Mouse (Mus musculus): ENCODE results near the gene Lima1. TPM values are rescaled to one million over a fixed set of nuclear protein-coding genes. Genes with fewer than 3 reads are reported as not detected.
"Not testable (repeated sequence)": the region's sequence is repeated elsewhere in the genome, so short reads cannot be mapped to it uniquely, and the experiment has no call there.

Gene Lima1
- polyA plus RNA-seq, 2 experiments from 2014 or later = 3.0 to 3.6 TPM

GRCm38 (mm10) chr15:99833648-99834454 is 41.4 kb downstream of the Lima1 start:
- no peak for ATAC-seq

GRCm38 (mm10) chr15:99831535-99831934 is 43.7 kb downstream of the Lima1 start:
- ATAC-seq = no peak

GRCm38 (mm10) chr15:99828061-99828460 is 47.2 kb downstream of the Lima1 start:
- ATAC-seq = no peak

GRCm38 (mm10) chr15:99826210-99826888 is 48.9 kb downstream of the Lima1 start:
- ATAC-seq = no peak

DNA sequence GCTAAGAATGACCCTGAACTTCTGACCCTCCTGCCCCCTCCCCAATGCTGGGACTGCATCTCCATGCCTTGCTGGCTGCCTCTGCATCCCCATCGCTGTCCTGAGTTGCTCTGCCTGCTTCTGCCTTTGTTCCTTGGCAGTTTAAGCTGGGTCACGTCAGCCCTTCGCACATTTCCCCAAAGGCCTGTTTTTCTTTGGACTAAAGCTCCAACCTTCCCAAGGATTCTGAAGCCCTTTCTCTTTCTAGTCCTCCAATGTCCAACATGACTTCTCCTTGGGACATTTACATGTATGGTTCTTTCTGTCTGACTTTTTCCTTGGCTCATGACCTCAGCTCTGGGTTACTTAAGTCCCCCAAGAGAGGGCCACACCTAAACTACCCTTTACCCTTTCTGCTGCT is 50.0 kb downstream of the Lima1 start:
- no peak for ATAC-seq

DNA sequence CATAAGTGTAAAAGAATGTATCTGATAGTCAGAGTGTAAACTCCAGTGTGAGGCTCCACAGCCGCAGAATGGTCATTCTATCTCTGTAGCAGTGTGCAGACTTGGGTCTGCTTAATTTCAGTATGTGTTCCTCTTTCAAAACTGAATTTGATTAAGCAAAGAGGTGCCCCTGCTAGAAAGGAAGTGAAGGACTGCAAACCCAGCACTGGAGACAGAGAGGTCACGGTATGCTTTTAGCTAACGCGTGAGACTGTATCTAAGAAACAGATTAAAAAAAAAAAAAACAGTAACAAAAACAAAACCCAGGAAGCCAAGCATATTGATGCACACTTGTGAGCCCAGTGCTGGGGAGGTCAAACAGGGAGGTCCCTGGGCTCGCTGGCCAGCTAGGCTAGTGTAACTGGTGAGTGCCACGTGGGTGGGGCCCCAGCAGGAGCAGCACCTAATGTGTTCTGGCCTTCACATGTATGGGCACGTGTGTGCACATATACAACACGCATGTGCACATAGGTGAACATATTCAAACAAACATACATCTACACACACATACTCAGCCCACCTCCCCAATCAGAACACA is 51.8 kb downstream of the Lima1 start:
- ATAC-seq = no peak

DNA sequence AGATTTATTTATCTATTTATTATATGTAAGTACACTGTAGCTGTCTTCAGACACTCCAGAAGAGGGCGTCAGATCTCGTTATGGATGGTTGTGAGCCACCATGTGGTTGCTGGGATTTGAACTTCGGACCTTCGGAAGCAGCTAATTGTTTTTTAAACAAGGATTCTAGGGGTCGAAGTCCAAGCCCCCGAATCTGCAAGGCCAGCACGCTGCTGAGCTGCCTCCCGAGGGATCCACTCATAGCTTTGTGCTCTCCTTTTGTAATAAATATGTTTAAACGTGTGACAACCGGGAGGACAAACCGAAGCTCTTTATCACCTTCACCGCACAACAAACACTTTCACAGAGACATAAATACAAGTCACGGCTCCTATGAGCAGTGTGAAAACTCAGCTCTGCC is 52.8 kb downstream of the Lima1 start:
- not testable (repeated sequence) for ATAC-seq

- ATAC-seq = no peak
These were observed 55.5 kb downstream of the Lima1 start for GRCm38 (mm10) chr15:99819621-99820279.

GRCm38 (mm10) chr15:99819109-99819440 is 56.2 kb downstream of the Lima1 start:
- no peak for ATAC-seq

DNA sequence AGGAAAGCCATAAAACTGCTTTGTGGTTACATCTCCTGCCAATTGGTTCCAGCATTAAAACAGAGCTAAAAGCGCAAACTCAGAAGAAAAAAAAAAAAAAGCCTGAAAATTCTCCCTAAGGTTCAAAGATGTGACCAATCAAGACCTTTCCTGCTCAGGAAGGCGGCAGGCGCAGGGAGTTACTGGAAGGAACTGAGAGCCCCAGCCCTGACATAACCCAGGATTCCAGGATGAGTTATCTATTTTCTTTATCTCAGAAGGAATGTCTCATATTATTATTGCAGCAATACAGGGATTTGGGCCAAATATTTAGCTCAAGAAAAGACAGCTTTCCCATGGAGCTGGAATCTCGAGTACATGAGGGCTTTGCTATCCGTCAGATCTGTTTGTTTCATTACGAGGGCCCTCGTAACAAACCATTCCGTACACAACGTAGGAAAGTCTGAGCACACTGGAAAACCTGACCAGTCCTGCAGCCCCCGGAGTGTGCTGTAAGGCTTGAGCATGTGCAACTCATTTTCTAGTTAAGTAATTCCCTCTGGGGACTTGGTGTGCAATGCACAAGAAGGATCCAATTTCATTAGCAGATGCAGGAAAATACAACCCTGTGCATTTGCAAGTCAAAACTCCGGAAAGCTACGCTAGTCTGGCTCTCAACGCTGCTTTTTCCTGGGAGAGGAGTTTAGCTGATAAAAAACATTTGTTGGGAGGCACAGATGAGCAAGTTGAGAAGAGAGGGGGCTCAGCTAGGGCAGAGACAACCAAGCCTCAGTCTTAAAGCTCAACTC is 56.7 kb downstream of the Lima1 start:
- no peak for ATAC-seq

DNA sequence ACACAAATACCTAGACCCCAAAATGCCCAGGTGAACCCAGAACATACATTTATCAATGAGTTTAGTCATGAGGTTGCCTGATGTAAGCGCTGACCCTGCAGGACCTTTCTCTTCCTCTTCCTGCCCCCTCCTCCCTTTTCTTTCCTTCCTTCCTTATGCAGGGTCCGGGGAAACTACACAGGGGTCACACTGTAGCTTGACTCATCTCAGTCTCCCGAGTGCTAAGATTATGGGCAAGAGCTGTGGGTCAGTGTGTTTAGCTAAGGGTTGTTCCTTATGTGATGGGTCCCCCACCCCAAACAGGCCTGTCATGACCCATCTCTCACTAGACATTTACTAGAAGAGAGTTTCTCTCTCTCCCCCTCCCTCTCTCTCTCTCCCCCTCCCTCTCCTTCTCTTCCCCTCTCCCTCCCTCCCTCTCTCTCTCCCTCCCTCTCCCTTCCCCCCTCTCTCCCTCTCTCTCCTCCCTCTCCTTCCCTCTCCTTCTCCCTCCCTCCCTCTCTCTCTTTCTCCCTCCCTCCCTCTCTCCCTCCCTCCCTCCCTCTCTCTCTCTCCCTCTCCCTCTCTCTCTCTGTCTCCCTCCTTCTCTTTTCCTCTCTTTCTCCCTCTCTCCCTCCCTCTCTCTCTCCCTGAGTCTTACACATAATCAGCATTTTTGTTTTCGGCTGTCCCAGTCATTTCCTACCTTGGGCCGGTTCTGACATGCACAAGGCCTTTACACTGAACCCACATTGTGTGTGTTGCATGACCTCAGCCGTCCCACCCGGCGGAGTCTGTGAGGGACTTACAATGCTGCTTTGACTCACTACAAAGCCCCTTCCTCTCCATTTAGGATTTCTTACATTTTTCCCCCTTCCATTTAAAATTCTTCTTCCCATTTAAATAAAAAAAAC is 57.7 kb downstream of the Lima1 start:
- ATAC-seq = no peak

DNA sequence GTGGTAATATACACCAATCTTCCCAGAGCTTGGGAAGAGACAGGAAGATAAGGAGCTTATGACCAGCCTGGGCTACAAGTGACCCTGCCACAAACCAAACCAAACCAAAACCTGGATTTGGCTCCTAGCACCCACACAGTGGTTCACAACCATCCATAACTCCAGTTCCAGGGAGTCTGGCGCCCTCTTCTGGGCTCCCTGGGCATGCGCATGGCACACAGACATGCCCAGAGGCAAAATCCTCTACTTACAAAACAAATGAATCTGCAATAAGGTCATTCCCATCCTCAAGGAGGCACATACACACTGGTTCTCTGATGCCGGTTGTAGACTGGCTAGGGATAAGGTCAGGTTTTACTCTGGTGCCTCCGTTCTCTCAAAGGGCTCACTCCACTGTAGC is 59.3 kb downstream of the Lima1 start:
- no peak for ATAC-seq

GRCm38 (mm10) chr15:99814554-99815260 is 60.5 kb downstream of the Lima1 start:
- no peak for ATAC-seq

- no peak for ATAC-seq
These were observed 61.6 kb downstream of the Lima1 start for GRCm38 (mm10) chr15:99813639-99814038.

DNA sequence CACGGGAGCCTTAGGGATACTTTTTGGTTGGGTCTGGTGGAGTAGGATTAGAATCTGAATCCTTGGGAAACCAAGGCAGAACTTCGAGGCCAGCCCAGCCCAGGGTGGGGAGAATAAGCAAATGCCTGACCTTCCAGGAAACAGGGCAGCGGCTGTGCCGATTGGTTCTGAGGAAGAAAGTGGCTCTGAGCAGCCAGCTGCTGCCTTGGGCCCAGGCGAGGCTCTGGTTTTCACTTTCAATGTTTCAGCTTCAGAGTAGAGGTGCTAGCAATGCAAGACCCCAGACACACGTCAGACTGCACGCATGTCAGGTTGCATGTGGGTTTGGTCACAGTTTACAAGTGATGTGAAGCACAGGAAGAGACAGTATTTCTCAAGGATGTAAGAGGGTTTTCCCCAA is 63.2 kb downstream of the Lima1 start:
- ATAC-seq = peak; percentile 32

DNA sequence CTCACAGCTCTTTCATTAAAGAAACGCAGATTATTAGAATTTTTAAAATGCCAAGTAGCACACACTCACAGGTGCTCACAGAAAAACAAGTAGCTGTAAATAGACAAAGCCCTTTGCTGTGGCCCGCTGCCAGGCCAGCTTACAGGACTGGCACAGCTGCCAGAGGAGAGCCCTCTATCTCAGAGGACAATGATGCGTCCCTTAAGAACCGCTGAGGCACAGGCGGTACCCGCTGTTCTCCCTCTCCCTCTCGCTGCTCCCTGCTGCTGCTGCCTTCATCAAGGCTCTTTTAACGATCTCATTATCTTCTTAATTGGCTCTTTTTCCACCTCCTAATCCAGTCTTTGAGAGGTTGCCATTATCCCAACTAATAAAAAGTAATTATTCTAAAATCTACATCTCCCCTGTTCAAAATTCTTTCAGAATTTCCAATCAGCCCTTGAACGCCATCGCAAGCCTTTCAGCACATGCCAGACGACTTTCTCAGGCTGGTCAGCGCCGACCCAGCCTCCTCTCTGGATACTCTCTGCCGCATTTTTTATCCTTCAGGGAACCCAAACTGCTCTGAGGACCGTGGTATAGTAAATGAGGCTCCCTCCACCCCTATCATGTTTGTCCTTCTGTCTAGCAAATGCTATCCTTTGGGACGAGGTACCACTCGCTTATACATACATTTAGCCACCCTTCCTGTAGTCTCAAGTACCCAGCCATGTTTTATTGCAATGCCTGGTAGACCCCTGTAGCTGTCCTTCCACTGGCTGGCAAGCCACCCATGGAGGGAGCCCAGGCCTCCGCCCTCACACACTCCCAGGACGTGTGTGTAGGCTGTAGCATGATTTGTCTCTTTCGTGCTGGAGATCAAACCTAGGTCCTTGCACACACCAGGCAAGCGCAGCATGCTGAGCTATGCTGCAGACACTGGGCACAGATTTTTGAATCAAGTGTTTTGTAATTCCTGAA is 67.2 kb downstream of the Lima1 start:
- no peak for ATAC-seq

DNA sequence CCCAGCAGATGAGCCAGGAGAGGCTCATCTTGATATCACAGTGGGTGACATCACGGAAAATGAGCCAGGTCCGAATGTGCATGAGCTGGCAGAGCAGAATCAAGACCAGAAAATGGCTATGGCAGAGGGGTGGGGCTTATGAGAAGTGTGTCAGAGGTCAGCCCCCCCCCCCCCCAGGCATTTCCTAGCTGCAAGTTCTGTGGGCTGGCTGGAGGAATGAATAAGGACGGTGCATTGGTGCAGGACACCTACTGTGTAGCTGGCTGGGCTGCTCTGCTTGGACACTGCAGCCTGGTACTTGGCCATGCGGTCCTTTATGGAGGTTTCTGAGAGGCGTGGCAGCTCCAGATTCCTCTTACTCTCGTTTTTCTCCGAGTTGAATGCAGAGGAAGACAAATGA is 69.1 kb downstream of the Lima1 start:
- ATAC-seq = no peak

DNA sequence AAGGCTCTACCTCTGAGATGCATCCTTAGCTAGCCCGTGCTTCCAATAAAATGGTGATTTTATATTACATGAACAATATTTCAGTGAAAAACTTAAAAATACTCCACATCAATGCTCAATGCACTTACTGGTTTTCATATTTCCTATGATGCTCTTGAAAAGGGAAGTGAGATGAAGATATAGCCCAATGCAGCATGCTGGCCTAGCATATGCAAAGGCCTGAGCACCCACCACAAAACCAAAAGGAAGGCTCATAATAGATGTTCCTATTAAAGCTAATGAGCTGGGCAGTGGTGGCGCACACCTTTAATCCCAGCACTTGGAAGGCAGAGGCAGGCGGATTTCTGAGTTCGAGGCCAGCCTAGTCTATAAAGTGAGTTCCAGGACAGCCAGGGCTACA is 69.6 kb downstream of the Lima1 start:
- no peak for ATAC-seq

DNA sequence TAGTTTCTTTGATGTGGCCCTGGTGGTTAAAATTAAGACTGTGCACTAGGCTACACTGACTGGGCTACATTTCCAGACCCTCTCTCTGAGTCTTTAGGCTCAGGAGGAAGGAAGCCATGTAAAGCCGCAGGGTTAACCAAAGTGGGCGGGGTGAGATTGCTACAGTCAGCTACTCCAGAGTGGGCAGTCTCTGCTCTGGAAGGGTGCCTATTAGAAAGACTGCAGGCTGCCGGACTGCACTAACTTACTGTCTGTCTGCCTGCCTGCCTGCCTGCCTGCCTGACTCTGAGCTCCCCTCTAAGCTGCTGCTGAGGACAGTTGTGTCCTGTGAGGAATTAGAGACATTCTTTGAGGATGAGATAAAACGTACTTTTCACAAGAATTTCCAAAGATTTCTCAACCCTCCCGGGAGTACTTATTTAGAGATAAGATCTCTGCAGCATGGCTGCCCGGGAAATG is 72.0 kb downstream of the Lima1 start:
- ATAC-seq = peak; percentile 60

Measured in CD4-positive, CD25-positive, alpha-beta regulatory T cell, adult 4 months (primary cell).